Mouse (Mus musculus): ENCODE measurements around the gene 4930467E23Rik.
"Not testable (repeated sequence)": the region's sequence is repeated elsewhere in the genome, so short reads cannot be mapped to it uniquely, and the experiment has no call there.

- not testable (repeated sequence) for TF ChIP-seq CTCF (IDR thresholded peaks at IDR 0.05; ENCODE audit: borderline replicate concordance, insufficient read depth, low read depth, low read length); POLR2A (IDR thresholded peaks at IDR 0.05; ENCODE audit: borderline replicate concordance, insufficient read depth, low read length)
Measured at GRCm38 (mm10) chr8:19719513-19719912, 9.9 kb upstream of the 4930467E23Rik start.
